Mouse (Mus musculus) thymus, adult 2 months (tissue): Measurements from ENCODE around the gene Mapk8. TPM values are rescaled to one million over a fixed set of nuclear protein-coding genes. Genes with fewer than 3 reads are reported as not detected.

Source experiments
- DNase-seq: peaks from one replicate; pipeline ENCODE4 v3.0.0; 2021
- H3K27ac ChIP-seq: fragments of 200-500 bp; 2 replicates; pipeline ENCODE4 v1.5.1; 2012; ENCODE audit warnings: low read length, control low read depth; ENCODE audit not compliant: control insufficient read depth, insufficient read depth
- H3K27me3 ChIP-seq: fragments of 200-500 bp; 2 replicates; pipeline ENCODE4 v1.6.1; 2012; ENCODE audit warnings: mild to moderate bottlenecking, low read length, moderate library complexity, mixed read lengths; ENCODE audit not compliant: control insufficient read depth, insufficient read depth
- H3K36me3 ChIP-seq: fragments of 200-500 bp; 2 replicates; pipeline ENCODE4 v1.6.1; 2012; ENCODE audit warnings: mild to moderate bottlenecking, low read length, moderate library complexity; ENCODE audit not compliant: control insufficient read depth, insufficient read depth
- H3K4me1 ChIP-seq: fragments of 200-500 bp; replicated peaks from 2 replicates; pipeline ENCODE4 v1.6.1; 2012; ENCODE audit warnings: low read length; ENCODE audit not compliant: control insufficient read depth, insufficient read depth
- H3K4me3 ChIP-seq: fragments of 200-500 bp; 2 replicates; pipeline ENCODE4 v1.5.1; 2012; ENCODE audit warnings: mild to moderate bottlenecking, low read length, control low read depth, moderate library complexity; ENCODE audit not compliant: control insufficient read depth, insufficient read depth
- CTCF ChIP-seq: fragments of 200-500 bp; IDR thresholded peaks from 2 replicates; pipeline ENCODE4 v1.5.1; 2012; ENCODE audit warnings: mild to moderate bottlenecking, control low read depth, low read length, moderate library complexity, borderline replicate concordance; ENCODE audit not compliant: control insufficient read depth, poor library complexity, insufficient read depth; ENCODE audit errors: extremely low read depth
- POLR2A ChIP-seq: fragments of 200-500 bp; IDR thresholded peaks from 2 replicates; pipeline ENCODE4 v1.6.1; 2012; ENCODE audit warnings: mild to moderate bottlenecking, low read length, control low read depth, moderate library complexity; ENCODE audit not compliant: control insufficient read depth, poor library complexity, insufficient read depth; ENCODE audit errors: extremely low read depth
- WGBS: fragments of 180-500 bp; shearing (Covaris S2); methylation state at CpG from one replicate; pipeline ENCODE4 v1.1.7; 2018; 5-methylcytosine and 5-hydroxymethylcytosine counted together
- polyA plus RNA-seq: library from polyadenylated mRNA; depleted of rRNA; stranded (reverse); fragments of >200 nt; gene quantifications from 2 replicates; pipeline ENCODE4 v1.2.3, GENCODE M21; 2012; rRNA removed

The Mapk8 gene
- polyA plus RNA-seq, 1 experiment = 11.9 TPM

GRCm38 (mm10) chr14:33328369-33328768 lies 118.6 kb downstream of the Mapk8 start:
- H3K36me3 ChIP-seq = no peaks in the 10 kb centered on the region
- WGBS = 95% methylated on average over 5 of the region's 5 CpGs
- no peak for DNase-seq
- no peaks in the 10 kb centered on the region for H3K4me1 ChIP-seq
- no peak overlapping the region for H3K27ac ChIP-seq
- TF ChIP-seq POLR2A (no peak), CTCF (no peak)
- no peaks in the 10 kb centered on the region for H3K27me3 ChIP-seq
- no peak overlapping the region for H3K4me3 ChIP-seq

Other genes starting within 250 kb of the Mapk8 start
- gene Arhgap22, start 233.1 kb downstream of the Mapk8 start, polyA plus RNA-seq = 12.8 and 16.2 TPM in 2 replicates
- 0.06 and 0.13 TPM in 2 replicates for gene Frmpd2, start 24.5 kb upstream of the Mapk8 start, polyA plus RNA-seq
- gene Ptpn20, start 142.0 kb upstream of the Mapk8 start, polyA plus RNA-seq = not detected in 2 replicates